Mouse (Mus musculus) lung, adult 2 months (tissue): ENCODE data around the gene Spata33. TPM values are rescaled to one million over a fixed set of nuclear protein-coding genes. Genes with fewer than 3 reads are reported as not detected.
"Not testable (repeated sequence)": the region's sequence is repeated elsewhere in the genome, so short reads cannot be mapped to it uniquely, and the experiment has no call there.

Experiments
- DNase-seq: peaks from one replicate; pipeline ENCODE4 v3.0.0; 2022
- H3K4me1 ChIP-seq: fragments of 200-500 bp; 2 replicates; pipeline ENCODE4 v1.6.1; 2011; ENCODE audit warnings: low read length; ENCODE audit not compliant: control insufficient read depth, insufficient read depth
- H3K4me3 ChIP-seq: fragments of 200-500 bp; replicated peaks from 2 replicates; pipeline ENCODE3; 2011; ENCODE audit warnings: low read depth, mild to moderate bottlenecking, control low read depth, low read length; ENCODE audit errors: extremely low read depth
- CTCF ChIP-seq: fragments of 200-500 bp; IDR thresholded peaks from 2 replicates; pipeline ENCODE4 v1.5.1; 2011; ENCODE audit warnings: mild to moderate bottlenecking, low read length, control low read depth; ENCODE audit not compliant: insufficient read depth
- POLR2A ChIP-seq: fragments of 200-500 bp; IDR thresholded peaks from 2 replicates; pipeline ENCODE4 v1.6.1; 2011; ENCODE audit warnings: low read depth, mild to moderate bottlenecking, control low read depth, low read length, borderline replicate concordance; ENCODE audit errors: extremely low read depth
- WGBS: fragments of 180-500 bp; shearing (Covaris S2); methylation state at CpG from one replicate; pipeline ENCODE4 v1.1.7; 2018; 5-methylcytosine and 5-hydroxymethylcytosine counted together
- polyA plus RNA-seq: library from polyadenylated mRNA; depleted of rRNA; stranded (reverse); fragments of >200 nt; gene quantifications from 2 replicates; pipeline ENCODE4 v1.2.3, GENCODE M21; 2012; rRNA removed

Gene Spata33
- polyA plus RNA-seq, 1 experiment: 3.1 TPM

DNA sequence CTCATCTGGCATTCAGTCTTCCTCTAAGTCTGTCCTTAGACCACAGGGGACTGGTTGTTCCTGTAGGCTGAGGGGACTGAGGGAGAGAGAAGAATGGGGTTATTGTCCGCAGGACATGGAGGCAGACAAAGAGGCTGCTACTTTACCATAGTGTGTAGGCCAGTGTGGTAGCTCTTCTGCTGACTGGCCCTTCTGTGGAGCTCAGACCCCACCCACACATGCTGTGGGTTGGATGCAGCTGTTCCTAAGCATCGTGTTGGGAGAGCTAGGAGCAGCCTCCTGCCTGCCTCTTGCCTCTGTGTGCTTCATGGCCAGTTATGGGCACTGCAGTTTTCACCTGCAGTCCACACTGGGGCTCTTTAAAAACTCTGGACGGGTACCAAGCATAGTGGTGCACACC, 44.5 kb downstream of the Spata33 start:
- peaks cover 10% of the 10 kb centered on the region for H3K4me1 ChIP-seq
- no peak for TF ChIP-seq CTCF
- no peak for TF ChIP-seq POLR2A
- 84% methylated on average over 3 of the region's 3 CpGs for WGBS
- no peak for DNase-seq
- no peak overlapping the region for H3K4me3 ChIP-seq

DNA sequence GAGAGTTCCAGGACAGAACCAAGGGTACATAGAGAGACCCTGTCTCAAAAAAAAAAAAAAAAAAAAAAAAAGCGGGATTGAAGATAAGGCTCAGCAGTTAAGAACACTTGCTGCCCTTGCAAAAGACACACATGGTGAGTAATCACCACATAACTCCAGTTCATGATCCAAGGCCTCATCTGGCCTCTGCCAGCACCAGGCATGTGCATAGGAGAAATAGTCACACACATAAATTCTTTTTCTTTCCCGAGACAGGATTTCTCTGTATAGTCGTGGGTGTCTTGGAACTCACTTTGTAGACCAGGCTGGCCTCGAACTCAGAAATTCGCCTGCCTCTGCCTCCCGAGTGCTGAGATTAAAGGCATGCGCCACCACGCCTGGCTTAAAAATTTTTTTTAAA, 45.0 kb downstream of the Spata33 start:
- H3K4me1 ChIP-seq, H3K4me3 ChIP-seq, DNase-seq: not testable (repeated sequence)
- 92% methylated on average over 8 of the region's 8 CpGs for WGBS

DNA sequence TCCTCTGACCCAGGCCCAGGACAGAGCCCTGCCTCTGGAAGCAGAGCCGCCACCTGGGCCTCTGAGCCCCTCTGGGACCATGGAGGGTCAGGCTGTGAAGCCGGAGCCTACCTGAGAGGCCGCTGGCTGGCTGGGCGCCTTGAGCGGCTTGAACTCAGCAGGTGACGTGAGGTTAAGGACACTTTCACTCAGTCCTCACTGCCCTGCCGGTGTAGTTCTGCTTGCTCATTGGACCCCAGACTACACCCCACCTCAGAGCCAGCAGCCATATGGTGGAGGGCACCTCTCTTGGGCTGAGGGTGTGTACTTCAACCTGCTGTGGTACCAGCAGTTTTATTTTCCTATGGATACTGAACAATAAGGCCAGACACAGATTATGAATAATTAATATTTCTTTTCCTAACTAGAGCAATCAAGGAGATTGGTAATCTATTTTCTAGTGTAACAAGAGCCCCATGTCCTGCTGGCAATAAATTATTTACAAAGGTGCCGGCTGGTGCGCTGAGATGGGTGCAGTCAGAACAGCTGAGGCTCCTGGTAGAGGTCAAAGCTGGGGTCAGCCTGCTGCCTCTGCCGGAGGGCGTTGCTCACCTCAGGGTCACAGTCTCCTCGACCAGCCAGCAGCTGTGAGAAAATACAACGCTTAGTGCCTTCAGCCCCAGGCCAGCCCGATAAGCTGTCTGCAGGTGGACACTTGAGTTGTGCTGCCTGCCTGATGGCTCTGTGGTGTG, 55.5 kb downstream of the Spata33 start:
- TF ChIP-seq CTCF: no peak
- no peak for TF ChIP-seq POLR2A
- Histone ChIP-seq H3K4me1 (no peaks in the 10 kb centered on the region), H3K4me3 (no peak overlapping the region)
- DNase-seq: no peak
- 79% methylated on average over 14 of the region's 14 CpGs for WGBS

DNA sequence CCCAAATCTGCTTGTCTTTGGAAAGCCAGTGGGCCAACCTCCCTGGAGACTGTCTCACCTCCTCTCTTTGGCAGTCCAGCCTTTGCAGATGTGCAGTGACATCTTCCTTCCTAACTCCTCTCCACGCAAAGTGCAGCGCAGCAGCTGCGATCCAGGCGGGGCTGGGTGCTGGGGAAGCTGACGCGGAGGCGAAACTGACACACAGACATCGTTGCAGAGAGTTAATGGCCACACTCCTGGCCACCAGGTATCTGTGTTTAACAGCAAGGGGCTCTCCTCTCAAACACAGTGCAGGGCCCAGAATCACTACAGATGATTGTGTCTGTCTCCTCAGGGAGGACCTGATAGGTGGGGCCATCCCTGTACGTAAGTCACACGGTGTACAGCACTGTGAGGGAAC, 58.5 kb downstream of the Spata33 start:
- no peak for DNase-seq
- 92% methylated on average over 10 of the region's 10 CpGs for WGBS
- TF ChIP-seq CTCF (no peak), POLR2A (no peak)

More for the DNA sequence above, 58.5 kb downstream of the Spata33 start:
- no peaks in the 10 kb centered on the region for H3K4me1 ChIP-seq
- no peak overlapping the region for H3K4me3 ChIP-seq

Other genes with a start within 250 kb of the Spata33 start
- gene Ankrd11, start 170.6 kb upstream of the Spata33 start, polyA plus RNA-seq: 48.7 and 67.5 TPM in 2 replicates
- 71.1 and 85.5 TPM in 2 replicates for gene Spg7, start 149.9 kb upstream of the Spata33 start, polyA plus RNA-seq
- 1,500 and 2,209 TPM in 2 replicates for gene Rpl13, start 110.5 kb upstream of the Spata33 start, polyA plus RNA-seq
- 1.3 and 1.7 TPM in 2 replicates for gene Cpne7, start 95.5 kb upstream of the Spata33 start, polyA plus RNA-seq
- 35.3 and 45.2 TPM in 2 replicates for gene Sult5a1, start 54.5 kb upstream of the Spata33 start, polyA plus RNA-seq
- 210 and 267 TPM in 2 replicates for gene Dpep1, start 26.6 kb upstream of the Spata33 start, polyA plus RNA-seq
- 73.2 and 99.8 TPM in 2 replicates for gene Chmp1a, start 69 bp upstream of the Spata33 start, polyA plus RNA-seq
- gene Cdk10, start 12.0 kb downstream of the Spata33 start, polyA plus RNA-seq: 48.5 and 60.3 TPM in 2 replicates
- gene Spata2l, start 23.4 kb downstream of the Spata33 start, polyA plus RNA-seq: 8.3 and 9.6 TPM in 2 replicates
- 34.1 and 37.8 TPM in 2 replicates for gene Zfp276, start 41.4 kb downstream of the Spata33 start, polyA plus RNA-seq
- 83.9 and 94.4 TPM in 2 replicates for gene Vps9d1, start 41.5 kb downstream of the Spata33 start, polyA plus RNA-seq
- gene Fanca, start 105.7 kb downstream of the Spata33 start, polyA plus RNA-seq: 17.8 and 21.8 TPM in 2 replicates
- 5.2 TPM in 2 replicates for gene Spire2, start 119.9 kb downstream of the Spata33 start, polyA plus RNA-seq
- gene Tcf25, start 160.9 kb downstream of the Spata33 start, polyA plus RNA-seq: 150 and 188 TPM in 2 replicates
- gene Mc1r, start 194.3 kb downstream of the Spata33 start, polyA plus RNA-seq: not detected in 2 replicates
- gene Tubb3, start 198.6 kb downstream of the Spata33 start, polyA plus RNA-seq: 1.2 and 1.4 TPM in 2 replicates
- 23.0 and 30.9 TPM in 2 replicates for gene Def8, start 210.7 kb downstream of the Spata33 start, polyA plus RNA-seq